In genomic region chr11:69760160-69760900, GRCm38 (mm10) we compare ENCODE assay signal across 9 mouse cellular contexts. TPM values are rescaled to one million over a fixed set of nuclear protein-coding genes. Genes with fewer than 3 reads are reported as not detected.
A peak's percentile ranks its signal among the peaks of the same experiment; 100 is the strongest.
DNase-seq lines count a peak whose midpoint lies in the region; ATAC-seq and TF ChIP-seq lines count a peak whose summit lies in the region.
"Had no signal": no experiment of that assay in that cellular context is flagged by ENCODE, and none has a peak within 500 bp of the region (broad histone marks: within the 10 kb centered on the region; RNA-seq: fewer than 3 reads in every experiment).

No protein-coding gene starts in this region.

- H3K9ac ChIP-seq in forebrain, embryonic 14.5 days (ENCODE audit: low read length), result peak overlapping the region; percentile 88
- H3K9ac ChIP-seq in liver, embryonic 12.5 days, result peak overlapping the region; percentile 88

- H3K9me3 ChIP-seq in E14TG2a.4 (ENCODE audit: low read length), result no peaks in the 10 kb centered on the region
- no peaks in the 10 kb centered on the region for H3K9me3 ChIP-seq in forebrain, embryonic 14.5 days (replicated peaks; ENCODE audit: control insufficient read depth, low read length)
- H3K9me3 ChIP-seq in liver, embryonic 12.5 days (replicated peaks), result no peaks in the 10 kb centered on the region

- peak; percentile 96 for DNase-seq in heart, adult 11 months
- DNase-seq in heart, adult 8-10 months (ENCODE audit: low spot score), result no peak
- DNase-seq in forebrain, embryonic 14.5 days (ENCODE audit: low spot score), result no peak
- no peak for DNase-seq in right cerebral cortex, postnatal 4 days
- DNase-seq in gastrocnemius, postnatal 10 days, result no peak
- no peak for DNase-seq in left cerebral cortex, adult 8-10 months (ENCODE audit: low spot score in 2 of 2)

- no peak for ATAC-seq in forebrain, embryonic 14.5 days
- ATAC-seq in liver, embryonic 12.5 days, result no peak

- peaks cover 24% of the 10 kb centered on the region for H3K36me3 ChIP-seq in E14TG2a.4 (ENCODE audit: insufficient read depth, low read length)
- no peaks in the 10 kb centered on the region for H3K36me3 ChIP-seq in forebrain, embryonic 14.5 days (ENCODE audit: control insufficient read depth, insufficient read depth, low read length)
- peaks cover 7% of the 10 kb centered on the region; the same call in 1 of the 2 replicates for H3K36me3 ChIP-seq in liver, embryonic 12.5 days

- H3K4me1 ChIP-seq in E14TG2a.4 (replicated peaks; ENCODE audit: low read depth, low read length), result peaks cover 62% of the 10 kb centered on the region
- peaks cover 28% of the 10 kb centered on the region for H3K4me1 ChIP-seq in forebrain, embryonic 14.5 days (ENCODE audit: control insufficient read depth, insufficient read depth, low read length)
- peaks cover 40% of the 10 kb centered on the region for H3K4me1 ChIP-seq in liver, embryonic 12.5 days

- H3K4me2 ChIP-seq in forebrain, embryonic 14.5 days (ENCODE audit: low read length), result peak overlapping the region; percentile 90
- H3K4me2 ChIP-seq in liver, embryonic 12.5 days, result peak overlapping the region; percentile 87

- peak overlapping the region; percentile 88 for H3K4me3 ChIP-seq in E14TG2a.4 (replicated peaks; ENCODE audit: low read length)
- H3K4me3 ChIP-seq in forebrain, embryonic 14.5 days (ENCODE audit: low read depth, low read length), result 0 out of 2 replicates have a peak overlapping the region, but pooled peaks have one; percentile 53
- peak overlapping the region; percentile 74 for H3K4me3 ChIP-seq in liver, embryonic 12.5 days

- H3K27ac ChIP-seq in forebrain, embryonic 14.5 days (ENCODE audit: low read depth, low read length), result peak overlapping the region; percentile 99
- H3K27ac ChIP-seq in liver, embryonic 12.5 days, result peak overlapping the region; percentile 100

- WGBS in forebrain, embryonic 14.5 days, result 80% methylated on average over 14 of the region's 14 CpGs
- WGBS in liver, embryonic 12.5 days (ENCODE audit: insufficient replicate concordance), result 76% methylated on average over 14 of the region's 14 CpGs

- H3K27me3 ChIP-seq in E14TG2a.4 (ENCODE audit: insufficient read depth, low read length), result peaks cover under 1% of the 10 kb centered on the region; the same call in 1 of the 2 replicates
- H3K27me3 ChIP-seq in forebrain, embryonic 14.5 days (replicated peaks; ENCODE audit: control insufficient read depth, insufficient read depth, low read length), result no peaks in the 10 kb centered on the region
- 0 out of 2 replicates have a peak, but pooled peaks cover 3% of the 10 kb centered on the region for H3K27me3 ChIP-seq in liver, embryonic 12.5 days (replicated peaks)

- no peak for TF ChIP-seq CTCF in E14TG2a.4 (conservative IDR thresholded peaks at IDR 0.05; ENCODE audit: low read length)

RNA-seq across cellular contexts. Expression of gene Slc35g3, which starts 1.4 kb away (rescaled TPM):
- total RNA-seq in heart, adult 8-10 months (2022), result not detected
- polyA plus RNA-seq in forebrain, embryonic 14.5 days (2014; fragmentation: Nextera tagmentation; extraction: Ambion mirVana), result 0.56 TPM in 1 of 2 replicates, not detected in the other
- polyA plus RNA-seq in liver, embryonic 12.5 days (2016; fragmentation: Nextera tagmentation; extraction: Ambion mirVana), result not detected in 2 replicates
- total RNA-seq in gastrocnemius, postnatal 10 days (2021), result not detected
- not detected for total RNA-seq in left cerebral cortex, adult 8-10 months (2022)
- total RNA-seq: liver, adult 2 months had no signal
- polyA plus RNA-seq: liver, adult 2 months had no signal

RNA-seq across cellular contexts. Expression of gene Polr2a, which starts 1.9 kb away (rescaled TPM):
- 10 to 100 TPM; 28.5 to 35.7 (median 32.9) TPM for total RNA-seq in heart, adult 8-10 months (2022)
- polyA plus RNA-seq in forebrain, embryonic 14.5 days (2014; fragmentation: Nextera tagmentation; extraction: Ambion mirVana), result 21.1 and 21.3 TPM in 2 replicates
- 17.4 and 20.2 TPM in 2 replicates for polyA plus RNA-seq in liver, embryonic 12.5 days (2016; fragmentation: Nextera tagmentation; extraction: Ambion mirVana)
- total RNA-seq in gastrocnemius, postnatal 10 days (2021), result 10 to 100 TPM; 45.9 to 49.4 TPM
- total RNA-seq in left cerebral cortex, adult 8-10 months (2022), result 10 to 100 TPM; 48.6 to 56.4 (median 51.3) TPM

RNA-seq across cellular contexts. Expression of gene Zbtb4, which starts 5.4 kb away (rescaled TPM):
- 10 to 100 TPM; 43.7 to 52.4 (median 49.3) TPM for total RNA-seq in heart, adult 8-10 months (2022)
- 2.1 and 2.8 TPM in 2 replicates for polyA plus RNA-seq in forebrain, embryonic 14.5 days (2014; fragmentation: Nextera tagmentation; extraction: Ambion mirVana)
- 0.43 and 0.70 TPM in 2 replicates for polyA plus RNA-seq in liver, embryonic 12.5 days (2016; fragmentation: Nextera tagmentation; extraction: Ambion mirVana)
- total RNA-seq in gastrocnemius, postnatal 10 days (2021), result 10 to 100 TPM; 21.0 to 29.3 TPM
- total RNA-seq in left cerebral cortex, adult 8-10 months (2022), result 100 to 1,000 TPM; 138 to 158 (median 147) TPM

RNA-seq across cellular contexts. Expression of gene Chrnb1, which starts 35.4 kb away (rescaled TPM):
- total RNA-seq in heart, adult 8-10 months (2022), result 1 to 10 TPM; 2.2 to 4.3 (median 3.8) TPM
- 0.68 and 1.4 TPM in 2 replicates for polyA plus RNA-seq in forebrain, embryonic 14.5 days (2014; fragmentation: Nextera tagmentation; extraction: Ambion mirVana)
- 0.63 and 0.64 TPM in 2 replicates for polyA plus RNA-seq in liver, embryonic 12.5 days (2016; fragmentation: Nextera tagmentation; extraction: Ambion mirVana)
- total RNA-seq in gastrocnemius, postnatal 10 days (2021), result 100 to 1,000 TPM; 105 to 124 TPM
- 1 to 10 TPM in 2 of 4 experiments, under 1 TPM in 2; 0.51 to 1.2 (median 0.92) TPM for total RNA-seq in left cerebral cortex, adult 8-10 months (2022)

RNA-seq across cellular contexts. Expression of gene Fgf11, which starts 41.3 kb away (rescaled TPM):
- 1 to 10 TPM; 2.1 to 3.3 (median 2.6) TPM for total RNA-seq in heart, adult 8-10 months (2022)
- 2.9 and 3.0 TPM in 2 replicates for polyA plus RNA-seq in forebrain, embryonic 14.5 days (2014; fragmentation: Nextera tagmentation; extraction: Ambion mirVana)
- polyA plus RNA-seq in liver, embryonic 12.5 days (2016; fragmentation: Nextera tagmentation; extraction: Ambion mirVana), result 0.45 and 0.48 TPM in 2 replicates
- total RNA-seq in gastrocnemius, postnatal 10 days (2021), result 10 to 100 TPM; 10.5 to 12.2 TPM
- total RNA-seq in left cerebral cortex, adult 8-10 months (2022), result 10 to 100 TPM; 18.8 to 22.3 (median 19.7) TPM
